Mouse (Mus musculus): Measurements from ENCODE around the gene Selenof. TPM values are rescaled to one million over a fixed set of nuclear protein-coding genes. Genes with fewer than 3 reads are reported as not detected.

Gene Selenof
- total RNA-seq (2021): 100 to 1,000 TPM; 353 to 369 TPM
- 125 and 154 TPM in 2 replicates for polyA plus RNA-seq (2012; rRNA removed)
- long read RNA-seq, transcript Selenof-201 (5 exons, 1,514 nt): major isoform, 114 of 118 reads
- long read RNA-seq, partial matches to known transcripts: 2 of 118 reads
- long read RNA-seq, other reads (novel, unspliced or antisense): 2 of 118 reads

GRCm38 (mm10) chr3:144570047-144570815, at the start of gene Selenof, which contains the start of gene Hs2st1:
Gene Selenof (plus strand): TSS chr3:144570304.
Gene Hs2st1 (minus strand): TSS chr3:144570181.
- DNase-seq: peak; percentile 98

GRCm38 (mm10) chr3:144527918-144528317, 42.2 kb upstream of the Selenof start:
- DNase-seq: no peak

DNA sequence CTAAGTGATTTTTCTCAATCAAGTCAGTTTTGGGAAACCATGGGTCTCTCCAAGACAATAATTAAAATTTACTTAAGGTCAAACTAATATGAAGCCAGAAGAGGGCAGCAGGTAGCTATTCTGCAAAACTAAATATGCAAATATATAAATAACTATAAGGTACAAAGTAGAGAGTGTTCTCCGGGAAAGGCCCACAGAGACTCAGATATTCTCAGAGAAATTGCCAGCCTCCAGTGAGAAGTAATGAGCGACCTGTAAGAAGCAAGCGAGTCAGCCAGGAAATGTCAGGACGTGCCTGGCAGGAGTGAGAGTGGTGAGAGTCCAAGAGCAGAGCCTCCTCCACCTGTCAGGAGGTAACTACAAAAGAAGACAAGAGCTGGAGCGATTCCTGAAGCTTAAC, 39.1 kb upstream of the Selenof start:
- DNase-seq: no peak

GRCm38 (mm10) chr3:144535056-144535455, 35.0 kb upstream of the Selenof start:
- DNase-seq: no peak

DNA sequence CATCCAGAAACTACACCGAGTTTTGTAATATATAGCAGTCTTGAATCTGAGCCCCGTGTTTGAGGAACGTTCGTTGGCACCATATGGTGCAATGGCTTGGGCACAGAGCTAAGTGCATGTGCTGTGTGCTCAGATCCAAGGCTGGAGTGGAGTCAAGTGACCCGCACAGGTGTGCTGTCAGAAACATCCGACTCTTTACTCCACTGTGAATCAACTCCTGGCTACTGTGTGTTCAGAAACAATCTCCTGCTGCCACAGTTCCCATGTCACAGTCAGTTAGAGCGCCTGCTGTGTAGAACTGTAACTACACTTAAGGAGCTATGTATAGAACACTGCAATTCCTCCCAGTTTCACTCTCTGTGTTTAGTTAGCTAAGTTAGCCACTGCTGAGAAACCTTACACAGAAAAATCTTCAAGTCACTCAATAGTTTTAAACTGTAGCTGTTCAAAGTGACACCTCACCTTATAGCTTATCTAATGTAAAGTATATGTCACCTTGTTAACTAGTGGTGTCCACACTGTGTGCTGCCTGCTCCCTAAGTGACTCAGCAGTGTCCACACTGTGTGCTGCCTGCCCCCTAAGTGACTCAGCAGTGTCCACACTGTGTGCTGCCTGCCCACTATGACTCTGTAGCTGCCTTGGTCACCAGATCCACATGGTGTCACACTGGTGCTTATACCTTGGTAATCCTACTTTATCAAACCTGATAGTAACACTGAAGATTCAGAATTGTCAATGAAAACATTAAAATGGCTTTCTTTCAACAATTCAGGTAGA, 32.8 kb upstream of the Selenof start:
- no peak for DNase-seq

DNA sequence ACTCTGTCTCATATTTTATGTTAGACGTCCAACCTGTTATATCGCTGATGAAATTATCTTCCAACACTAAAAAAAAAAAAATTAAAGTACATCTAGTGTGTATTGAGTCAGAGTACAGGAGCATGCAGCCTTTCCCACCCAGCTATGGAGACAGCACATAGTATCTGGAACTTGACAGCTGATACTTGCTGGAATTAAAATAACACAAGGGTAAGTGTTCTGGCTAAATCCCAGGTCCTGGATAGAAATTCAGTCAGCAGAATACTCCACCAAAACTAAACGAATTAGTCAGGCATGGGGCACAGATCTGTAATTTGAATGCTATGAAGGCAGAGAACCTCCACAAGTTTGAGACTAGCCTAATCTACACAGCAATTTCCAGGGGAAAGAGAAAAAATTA, 31.1 kb upstream of the Selenof start:
- DNase-seq: no peak

DNA sequence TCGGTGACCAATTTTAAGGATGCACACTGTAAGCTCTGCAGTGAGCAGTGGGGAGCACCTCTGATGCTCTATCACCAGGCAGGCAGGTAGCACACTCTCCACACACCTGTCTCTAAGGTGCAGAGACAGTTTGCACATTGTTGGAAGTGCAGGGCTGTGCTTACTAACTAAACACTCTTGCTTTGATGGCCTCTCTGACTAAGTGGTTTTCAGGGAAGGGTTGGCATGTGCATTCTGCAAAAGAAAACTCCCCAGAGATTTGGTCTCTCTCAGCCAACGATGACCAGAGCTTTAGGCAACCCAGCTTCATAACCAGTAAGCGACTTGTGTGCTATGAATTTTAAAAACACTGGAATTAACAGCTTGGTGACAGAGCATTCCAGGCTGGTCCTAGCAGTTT, 29.3 kb upstream of the Selenof start:
- DNase-seq: no peak

- peak; percentile 11 for DNase-seq
Observed at GRCm38 (mm10) chr3:144541906-144542438, 28.1 kb upstream of the Selenof start.

- no peak for DNase-seq
Observed at GRCm38 (mm10) chr3:144545152-144545551, 25.0 kb upstream of the Selenof start.

DNA sequence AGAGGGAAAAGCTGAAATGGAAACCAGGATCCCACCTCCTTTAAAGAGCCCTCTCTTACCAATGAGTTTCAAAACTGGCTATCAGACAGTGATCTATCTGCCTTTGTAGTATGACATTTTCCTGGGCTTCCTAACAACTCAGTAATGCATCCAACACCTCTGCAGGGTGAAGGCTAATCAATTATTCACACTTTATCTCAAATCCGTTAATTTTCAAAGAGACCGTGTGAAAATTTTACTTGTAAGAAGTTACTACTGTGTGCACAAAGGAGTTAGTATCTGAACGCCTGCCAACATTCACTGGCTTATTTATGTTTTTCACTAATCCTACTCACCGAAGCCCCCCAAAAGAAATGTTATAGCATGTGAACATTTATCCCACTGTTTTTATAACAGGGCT, 24.3 kb upstream of the Selenof start:
- no peak for DNase-seq

- no peak for DNase-seq
Observed at GRCm38 (mm10) chr3:144546490-144546889, 23.6 kb upstream of the Selenof start.

DNA sequence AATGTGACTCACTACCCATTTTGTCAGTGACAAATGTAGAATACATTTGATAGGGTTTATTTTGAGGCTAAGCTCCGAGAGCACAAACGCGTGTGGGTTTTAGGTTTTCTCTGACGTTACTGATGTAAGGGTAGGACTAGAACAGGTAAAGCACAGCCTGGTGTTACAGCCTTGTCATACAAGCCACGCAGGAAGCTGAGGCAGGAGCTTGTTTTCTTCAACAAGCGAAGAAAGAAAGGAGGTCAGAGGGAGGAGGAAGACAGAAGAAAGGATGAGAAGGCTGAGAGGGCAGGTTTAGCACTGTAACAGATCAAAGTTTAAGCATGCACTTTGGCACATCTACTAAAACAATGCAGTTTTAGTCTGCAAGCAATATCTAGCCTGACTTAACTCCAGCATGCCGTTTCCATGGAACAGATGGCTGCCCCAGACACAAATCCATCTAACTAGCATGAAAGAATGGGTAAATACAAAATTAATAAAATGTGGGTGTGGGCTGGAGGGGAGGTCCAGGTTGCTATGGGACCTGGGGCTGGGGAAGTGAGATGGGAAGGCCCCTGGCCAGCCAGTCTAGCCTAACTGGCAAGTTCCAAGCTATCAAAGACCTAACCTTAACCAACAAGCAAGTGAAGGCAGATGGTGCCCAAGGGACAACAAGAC, 21.8 kb upstream of the Selenof start:
- DNase-seq: no peak

DNA sequence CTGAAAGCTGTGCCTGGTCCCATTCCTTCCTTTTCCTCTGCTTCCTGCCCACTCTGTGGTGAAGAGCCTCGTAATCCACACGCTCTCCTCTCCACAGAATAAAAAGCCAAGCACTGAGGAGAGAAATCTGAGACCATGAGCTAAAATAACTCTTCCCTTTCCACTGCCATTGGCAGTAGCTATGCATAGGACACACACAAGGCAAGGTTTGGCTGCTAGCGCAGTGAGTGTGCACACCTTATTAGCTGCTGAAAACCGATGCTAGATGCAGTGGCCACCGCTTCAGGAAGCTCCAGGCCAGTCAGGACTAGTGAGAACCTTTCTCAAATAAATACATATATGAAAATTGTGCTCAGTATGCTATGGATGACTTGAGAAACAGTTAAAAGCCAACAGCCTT, 20.1 kb upstream of the Selenof start:
- DNase-seq: no peak

DNA sequence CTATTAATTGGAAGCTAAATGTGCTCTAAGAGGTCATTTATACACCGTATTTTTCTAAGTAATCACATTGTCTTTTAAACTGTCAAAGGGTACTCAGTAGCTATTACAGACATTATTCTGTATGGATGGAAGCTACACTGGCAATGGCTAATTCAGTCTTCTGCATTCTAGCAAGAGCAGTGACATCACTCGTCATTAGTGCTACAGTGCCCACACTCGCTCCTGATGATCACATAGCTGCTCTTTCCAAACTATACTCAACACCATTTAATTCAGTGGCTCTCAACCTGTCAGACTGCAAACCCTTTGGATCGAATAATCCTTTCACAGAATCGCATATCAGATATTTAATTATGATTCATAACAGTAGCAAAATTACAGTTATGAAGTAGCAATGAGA, 19.4 kb upstream of the Selenof start:
- no peak for DNase-seq

DNA sequence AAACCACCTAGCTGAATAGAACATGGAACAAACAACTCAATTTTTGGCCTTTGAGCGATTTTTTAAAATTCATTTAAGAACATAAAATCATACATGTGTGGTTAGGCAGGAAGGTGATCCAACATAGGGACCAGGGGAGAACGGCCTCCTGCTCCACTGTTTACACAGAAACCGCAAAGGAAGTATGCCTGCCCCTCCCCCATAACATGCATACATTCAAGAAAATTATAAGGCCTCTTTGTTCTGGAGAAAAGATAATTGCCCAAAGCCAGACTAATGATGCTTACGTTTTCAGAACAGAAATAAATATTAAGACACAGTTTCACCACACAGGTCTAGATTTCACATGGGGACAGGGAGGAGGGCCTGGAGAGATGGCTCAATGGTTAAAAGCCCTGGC, 18.7 kb upstream of the Selenof start:
- DNase-seq: no peak

DNA sequence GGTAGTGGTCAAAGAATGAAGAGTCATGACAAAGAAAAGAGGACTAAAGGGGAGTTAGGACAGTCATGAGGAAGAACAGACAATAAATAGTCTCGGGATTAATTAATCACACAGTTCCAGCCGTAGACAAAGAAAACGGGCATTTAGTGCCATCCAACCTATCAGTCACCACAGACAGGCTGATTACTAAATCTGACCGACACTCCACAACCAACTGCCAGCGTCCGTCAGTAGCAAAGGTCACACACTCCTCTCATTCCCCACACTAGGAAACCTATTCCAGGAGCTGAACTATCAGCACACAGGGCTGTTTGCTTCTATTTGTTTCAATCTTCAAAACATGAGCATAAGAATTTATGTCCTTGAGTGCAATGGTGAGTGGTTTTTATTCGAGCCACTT, 16.2 kb upstream of the Selenof start:
- DNase-seq: peak; percentile 46

- DNase-seq: no peak
Observed at GRCm38 (mm10) chr3:144554503-144554902, 15.6 kb upstream of the Selenof start.

GRCm38 (mm10) chr3:144555144-144555543, 15.0 kb upstream of the Selenof start:
- DNase-seq: no peak

DNA sequence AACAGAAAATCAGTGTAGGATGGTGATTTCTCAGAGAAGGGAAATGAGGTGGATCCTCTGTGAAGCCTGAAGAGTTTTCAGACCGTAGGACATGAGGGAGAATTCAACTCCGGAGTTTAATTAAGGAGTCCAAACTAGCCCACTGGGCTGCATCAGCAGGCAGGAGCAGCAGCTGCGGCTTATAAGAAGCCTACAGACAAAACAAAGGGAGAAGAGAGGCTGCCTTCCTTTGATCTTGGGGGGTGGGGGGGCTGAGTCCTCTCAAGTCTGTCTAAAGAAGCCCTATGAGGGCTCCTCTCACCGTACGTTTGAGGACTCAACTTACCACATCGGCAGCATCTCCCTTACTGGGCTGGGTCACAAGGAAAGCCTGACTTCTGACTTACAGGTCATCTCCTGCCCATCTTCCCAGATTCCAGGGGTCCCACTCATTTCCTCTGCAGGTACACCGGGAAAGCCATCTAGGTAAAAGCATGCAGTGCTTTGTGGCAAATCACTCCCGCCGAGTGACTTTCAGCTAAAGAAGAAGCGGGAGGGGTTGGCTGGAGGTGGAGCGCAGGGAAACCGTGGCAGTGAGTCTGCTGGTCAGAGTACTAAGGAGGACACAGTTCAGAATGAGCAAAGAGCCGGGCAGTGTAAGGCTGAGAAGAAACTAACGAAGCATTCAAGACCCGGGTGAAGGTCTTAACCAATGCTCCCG, 13.3 kb upstream of the Selenof start:
- no peak for DNase-seq

GRCm38 (mm10) chr3:144558274-144558673, 11.8 kb upstream of the Selenof start:
- DNase-seq: peak; percentile 40

- DNase-seq: no peak
Observed at GRCm38 (mm10) chr3:144561511-144562250, 8.4 kb upstream of the Selenof start.
